Mouse (Mus musculus) hematopoietic stem cell, adult 5-6 weeks (primary cell): Measurements from ENCODE around the gene U2af1l4. TPM values are rescaled to one million over a fixed set of nuclear protein-coding genes. Genes with fewer than 3 reads are reported as not detected.

Experiments used
- ATAC-seq, 2 experiments: fragments of 125-278 bp in 1 of 2; replicated peaks in 1 of 2; 2 replicates each; pipeline ENCODE4 v1.8.0; 2016 to 2017; ENCODE audit warnings: inconsistent platforms in 2 of 2, mild to moderate bottlenecking in 2 of 2, moderate number of reproducible peaks in 2 of 2, low read depth in 1 of 2, moderate TSS enrichment in 1 of 2; ENCODE audit not compliant: low FRiP score in 2 of 2, poor library complexity in 2 of 2, severe bottlenecking in 2 of 2, insufficient read depth in 1 of 2, low TSS enrichment in 1 of 2
- total RNA-seq: library from RNA; stranded (forward); fragments of 172-1452, 232-1000 nt; gene quantifications from 2 replicates; pipeline ENCODE4 v1.2.3, GENCODE M21; 2017

The U2af1l4 gene
- 79.4 and 148 TPM in 2 replicates for total RNA-seq

GRCm38 (mm10) chr7:30563117-30563905, at the start of gene U2af1l4, which contains the start of the genes Gm49396 and Psenen:
TSS of gene U2af1l4 (plus strand) at chr7:30563301.
TSS of gene Gm49396 (plus strand) at chr7:30563344.
TSS of gene Psenen (minus strand) at chr7:30563627.
- ATAC-seq: peak; percentile 71 to 75

- ATAC-seq: no peak
Observed at GRCm38 (mm10) chr7:30515003-30515760, 47.9 kb upstream of the U2af1l4 start.

- no peak for ATAC-seq
Observed at GRCm38 (mm10) chr7:30518325-30518724, 44.8 kb upstream of the U2af1l4 start.

GRCm38 (mm10) chr7:30520396-30520795, 42.7 kb upstream of the U2af1l4 start:
- ATAC-seq: no peak

- ATAC-seq: no peak
Observed at GRCm38 (mm10) chr7:30520856-30521255, 42.2 kb upstream of the U2af1l4 start.

- ATAC-seq: no peak
Observed at GRCm38 (mm10) chr7:30522871-30523270, 40.2 kb upstream of the U2af1l4 start.

GRCm38 (mm10) chr7:30524487-30524886, 38.6 kb upstream of the U2af1l4 start:
- no peak for ATAC-seq

- ATAC-seq: no peak
Observed at GRCm38 (mm10) chr7:30525954-30526353, 37.1 kb upstream of the U2af1l4 start.

GRCm38 (mm10) chr7:30526399-30526798, 36.7 kb upstream of the U2af1l4 start:
- no peak for ATAC-seq

- no peak for ATAC-seq
Observed at GRCm38 (mm10) chr7:30526981-30527380, 36.1 kb upstream of the U2af1l4 start.

GRCm38 (mm10) chr7:30531291-30531815, 31.7 kb upstream of the U2af1l4 start:
- ATAC-seq: no peak

GRCm38 (mm10) chr7:30532931-30533330, 30.2 kb upstream of the U2af1l4 start:
- ATAC-seq: no peak

- ATAC-seq: 0 out of 4 replicates have a peak, but pooled peaks of 1 of the 2 experiments have one; percentile 1
Observed at GRCm38 (mm10) chr7:30533941-30534632, 29.0 kb upstream of the U2af1l4 start.

GRCm38 (mm10) chr7:30534633-30535577, 28.2 kb upstream of the U2af1l4 start, which contains the start of gene Arhgap33:
TSS of gene Arhgap33 (minus strand) at chr7:30535060.
- peak; percentile 86 to 88 for ATAC-seq

GRCm38 (mm10) chr7:30540572-30540971, 22.5 kb upstream of the U2af1l4 start:
- ATAC-seq: no peak

- ATAC-seq: no peak
Observed at GRCm38 (mm10) chr7:30544327-30544726, 18.8 kb upstream of the U2af1l4 start.
